Mouse (Mus musculus): ENCODE measurements around the gene Lmod1.

DNA sequence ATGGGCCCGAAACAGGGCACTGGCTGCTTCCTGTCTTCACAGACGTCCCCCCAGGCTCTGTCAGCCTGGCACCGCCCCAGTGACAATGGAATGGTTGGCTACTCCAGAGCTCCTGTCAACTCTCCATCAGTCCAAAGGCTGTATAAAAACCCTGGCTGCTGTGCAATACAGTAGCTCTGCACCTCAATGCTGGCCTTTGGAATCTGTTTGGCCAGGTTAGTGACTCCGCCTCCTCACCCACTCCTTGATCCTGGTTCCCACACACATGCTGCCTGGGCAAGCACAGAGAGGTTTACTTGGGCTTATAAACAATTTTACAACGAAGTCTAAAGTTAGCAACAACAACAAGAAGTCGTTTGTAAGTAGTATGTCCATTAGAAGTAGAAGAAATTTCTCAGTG, 13.3 kb upstream of the Lmod1 start:
- TF ChIP-seq HCFC1 (IDR thresholded peaks at IDR 0.05; ENCODE audit: low read depth, low read length) (no peak), TCF12 (IDR thresholded peaks at IDR 0.05; ENCODE audit: low read depth, low read length) (no peak), MAFK (IDR thresholded peaks at IDR 0.05; ENCODE audit: insufficient replicate concordance, low read length) (no peak), CTCF (conservative IDR thresholded peaks at IDR 0.05 in 1 of 2, IDR thresholded peaks at IDR 0.05 in 1 of 2; ENCODE audit: low read depth in 2 of 2, low read length in 2 of 2) (no peak), MYC (IDR thresholded peaks at IDR 0.05; ENCODE audit: low read depth, low read length) (no peak), IRF4 (IDR thresholded peaks at IDR 0.05; ENCODE audit: low read depth, low read length) (no peak), MXI1 (IDR thresholded peaks at IDR 0.05; ENCODE audit: low read depth, low read length) (no peak), POLR2A (IDR thresholded peaks at IDR 0.05; ENCODE audit: low read depth, low read length) (no peak), CHD2 (IDR thresholded peaks at IDR 0.05; ENCODE audit: low read length) (no peak), BHLHE40 (IDR thresholded peaks at IDR 0.05; ENCODE audit: low read depth, low read length) (no peak), RAD21 (IDR thresholded peaks at IDR 0.05; ENCODE audit: low read depth, low read length) (no peak)

All from CH12.LX (cell line).